Mouse (Mus musculus) layer of hippocampus, adult 18-20 months (tissue): Measurements from ENCODE around the gene Frmd7. TPM values are rescaled to one million over a fixed set of nuclear protein-coding genes. Genes with fewer than 3 reads are reported as not detected.

Experiments
- DNase-seq, 2 experiments: peaks; one replicate each; pipeline ENCODE4 v3.0.0; 2022; ENCODE audit warnings: low spot score in 2 of 2
- total RNA-seq, 2 experiments: library from RNA; stranded (reverse); gene quantifications; 2 replicates each; pipeline ENCODE4 v1.2.3; 2021

Frmd7 gene
- total RNA-seq, 2 experiments from 2014 or later, result 3.5 to 3.7 TPM

DNA sequence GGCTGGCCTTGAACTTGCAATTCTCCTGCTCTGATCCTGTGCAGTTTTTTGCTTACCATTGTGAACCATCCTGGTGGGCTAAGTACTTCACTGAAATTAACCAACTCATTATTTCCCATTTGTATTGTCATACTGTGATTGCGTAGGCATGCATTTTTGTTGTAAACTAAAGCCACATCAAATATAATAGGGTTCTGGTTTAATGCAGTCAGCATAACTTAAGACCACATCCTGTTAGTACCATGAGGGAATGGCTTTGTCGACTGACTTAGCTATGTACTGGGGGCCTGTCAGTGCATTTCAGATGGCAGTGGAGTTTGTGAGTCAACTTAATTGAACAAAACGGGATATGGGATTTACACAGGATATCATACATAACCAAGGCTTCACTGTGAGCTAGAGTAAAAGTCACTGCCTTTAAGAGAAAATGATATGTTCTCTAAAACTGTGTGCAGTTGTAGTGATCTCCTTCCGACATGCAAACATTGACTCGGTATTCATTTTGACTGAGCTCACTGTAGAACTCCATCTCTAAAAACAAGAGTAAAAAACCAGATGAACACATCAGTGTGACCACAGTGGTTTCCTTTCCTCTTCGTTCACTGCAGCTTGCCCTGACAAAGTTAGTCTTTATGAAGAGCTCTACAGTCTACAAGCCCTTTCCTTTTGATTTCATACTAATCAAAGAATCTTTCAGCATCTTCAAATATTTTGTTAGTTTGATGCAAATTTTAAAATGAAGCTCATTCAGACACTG lies 68.1 kb downstream of the Frmd7 start:
- no peak for DNase-seq

DNA sequence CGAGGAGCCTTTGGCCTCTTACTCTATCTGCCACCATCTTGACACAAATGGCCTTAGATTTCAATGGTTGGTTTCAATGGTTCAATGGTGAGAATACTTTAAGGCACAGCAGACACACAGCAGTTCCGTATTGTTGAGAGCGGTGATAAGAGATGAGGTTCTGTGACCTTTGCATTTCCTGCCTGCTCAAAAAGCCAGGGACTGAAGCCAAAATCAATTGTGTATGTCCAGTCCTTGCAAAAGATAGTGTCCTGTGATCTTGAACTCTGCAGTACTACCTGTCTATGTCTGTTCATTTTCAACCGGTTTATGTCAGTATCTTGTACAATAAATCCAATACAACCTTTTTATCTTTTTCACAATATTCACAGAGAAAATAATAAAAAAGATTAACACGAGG lies 77.8 kb downstream of the Frmd7 start:
- DNase-seq, result no peak

DNA sequence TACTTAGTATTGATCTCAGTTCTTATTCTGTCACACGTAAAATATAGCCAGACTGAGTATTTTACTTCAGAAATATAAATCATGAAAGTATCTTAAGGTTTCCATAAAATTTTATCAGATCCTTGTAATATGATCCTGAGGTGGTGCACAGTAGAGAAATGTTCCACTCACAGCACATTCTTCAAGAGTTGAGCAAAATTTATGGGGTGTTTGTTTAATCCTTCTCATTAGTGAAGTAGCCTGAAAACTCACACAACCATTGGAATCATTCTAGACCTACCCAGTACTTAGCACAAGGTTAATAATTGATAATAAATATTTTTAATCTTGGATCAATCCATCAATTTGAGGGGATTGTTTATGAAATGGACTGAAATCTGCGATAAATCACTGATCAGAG lies 78.7 kb downstream of the Frmd7 start:
- DNase-seq, result no peak

DNA sequence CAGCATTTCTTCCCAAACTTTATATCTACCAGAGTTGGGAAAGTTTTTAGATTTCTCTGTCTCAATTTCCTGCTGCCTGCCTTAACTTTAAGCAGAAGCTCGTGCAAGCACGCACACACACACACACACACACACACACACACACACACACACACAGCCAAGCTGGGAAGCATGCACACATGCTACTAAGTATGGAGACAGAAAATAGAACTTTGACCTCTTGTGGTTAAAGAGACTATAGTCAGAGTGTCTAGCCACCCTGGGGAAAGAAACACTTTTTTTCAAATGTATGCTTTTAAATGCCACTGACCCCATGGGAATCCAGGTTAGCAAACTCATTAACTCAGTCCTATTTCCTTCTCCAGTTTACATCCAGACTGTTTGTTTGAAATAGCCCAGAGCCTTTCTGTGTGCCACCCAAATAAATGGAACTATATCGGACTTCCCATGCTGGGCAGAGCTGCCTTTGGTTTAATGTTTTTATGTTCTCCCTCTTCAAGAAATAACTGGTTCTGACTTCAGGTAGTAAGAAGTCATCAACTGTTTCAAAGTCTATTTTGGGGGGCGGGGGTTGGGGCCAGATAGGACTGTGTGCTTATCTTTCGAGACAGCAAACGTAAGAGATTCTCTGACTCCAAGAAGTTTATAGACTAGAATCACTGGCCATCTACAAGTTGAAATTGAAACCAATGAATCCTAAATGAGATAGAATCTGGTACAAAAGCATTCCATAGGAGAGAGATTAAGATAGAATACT lies 91.9 kb downstream of the Frmd7 start:
- no peak for DNase-seq

Other genes starting within 250 kb of the Frmd7 start
- gene Stk26, start 101.7 kb downstream of the Frmd7 start, total RNA-seq, result 1 to 10 TPM; 7.5 to 8.1 TPM
- 10 to 100 TPM; 26.0 to 29.3 TPM for gene Rap2c, start 75.3 kb upstream of the Frmd7 start, total RNA-seq